Mouse (Mus musculus) midbrain, postnatal 0 days (tissue): ENCODE results near the gene Kdm3a. TPM values are rescaled to one million over a fixed set of nuclear protein-coding genes. Genes with fewer than 3 reads are reported as not detected.

Experiments used
- ATAC-seq: fragments of 200-750 bp; cut with Nextera tagmentation; 2 replicates; pipeline ENCODE4 v1.8.0; 2017; ENCODE audit warnings: moderate number of reproducible peaks, mild to moderate bottlenecking, moderate TSS enrichment, moderate library complexity; ENCODE audit not compliant: low FRiP score
- DNase-seq: peaks from one replicate; pipeline ENCODE4 v3.0.0-alpha.2; 2015; ENCODE audit warnings: low spot score
- H3K27ac ChIP-seq: fragments of 300-500 bp; sonication (generic); 2 replicates; pipeline ENCODE4 v1.5.1; 2014; ENCODE audit warnings: low read depth, mild to moderate bottlenecking, low read length, mixed read lengths
- H3K27me3 ChIP-seq: fragments of 300-500 bp; sonication (generic); 2 replicates; pipeline ENCODE4 v1.6.1; 2014; ENCODE audit warnings: low read length, control low read depth, mixed read lengths; ENCODE audit not compliant: insufficient read depth
- H3K36me3 ChIP-seq: fragments of 300-500 bp; sonication (generic); 2 replicates; pipeline ENCODE4 v1.6.1; 2014; ENCODE audit warnings: low read length, control low read depth, mixed read lengths; ENCODE audit not compliant: insufficient read depth
- H3K4me1 ChIP-seq: fragments of 300-500 bp; sonication (generic); 2 replicates; pipeline ENCODE4 v1.6.1; 2014; ENCODE audit warnings: mild to moderate bottlenecking, control low read depth, antibody characterized with exemption, low read length, mixed read lengths; ENCODE audit not compliant: insufficient read depth
- H3K4me2 ChIP-seq: fragments of 300-500 bp; sonication (generic); 2 replicates; pipeline ENCODE4 v1.6.1; 2014; ENCODE audit warnings: low read depth, mild to moderate bottlenecking, low read length, mixed read lengths; ENCODE audit not compliant: poor library complexity, severe bottlenecking
- H3K4me3 ChIP-seq: fragments of 300-500 bp; sonication (generic); 2 replicates; pipeline ENCODE4 v1.5.1; 2014; ENCODE audit warnings: low read depth, mild to moderate bottlenecking, low read length, moderate library complexity
- H3K9ac ChIP-seq: fragments of 300-500 bp; sonication (generic); replicated peaks from 2 replicates; pipeline ENCODE4 v1.6.1; 2014; ENCODE audit warnings: mild to moderate bottlenecking, low read length, moderate library complexity, mixed read lengths; ENCODE audit not compliant: poor library complexity, severe bottlenecking
- H3K9me3 ChIP-seq: fragments of 300-500 bp; sonication (generic); 2 replicates; pipeline ENCODE4 v1.6.1; 2016; ENCODE audit warnings: low read length, control low read depth
- CTCF ChIP-seq: IDR thresholded peaks from 2 replicates; pipeline ENCODE4 v1.5.1; 2016; ENCODE audit warnings: antibody characterized with exemption, mild to moderate bottlenecking
- WGBS: fragments of 180-500 bp; shearing (Covaris S2); extraction: QIAGEN DNeasy Blood & Tissue Kit; methylation state at CpG from one replicate; pipeline ENCODE4 v1.1.7; 2014; 5-methylcytosine and 5-hydroxymethylcytosine counted together
- polyA plus RNA-seq: library from polyadenylated mRNA; unstranded; fragments of >200 nt; fragmentation: Nextera tagmentation; extraction: Ambion mirVana; gene quantifications from 2 replicates; pipeline ENCODE4 v1.2.1, GENCODE M21; 2015
- total RNA-seq: library from RNA; depleted of rRNA; stranded (reverse); fragments of >200 nt; gene quantifications from 2 replicates; pipeline ENCODE4 v1.2.3, GENCODE M21; 2014

Gene Kdm3a
- total and polyA plus RNA-seq, 2 experiments from 2014 or later = 17.0 to 34.4 TPM

GRCm38 (mm10) chr6:71651868-71652267 lies 19.1 kb upstream of the Kdm3a start:
- H3K4me1 ChIP-seq = no peaks in the 10 kb centered on the region
- H3K27ac ChIP-seq = no peak overlapping the region
- TF ChIP-seq CTCF = no peak
- no peak overlapping the region for H3K9ac ChIP-seq
- H3K9me3 ChIP-seq = no peaks in the 10 kb centered on the region
- no peak overlapping the region for H3K4me2 ChIP-seq
- WGBS = 85% methylated on average over 2 of the region's 2 CpGs
- DNase-seq (no peak), ATAC-seq (no peak)
- no peaks in the 10 kb centered on the region for H3K36me3 ChIP-seq
- no peaks in the 10 kb centered on the region for H3K27me3 ChIP-seq
- no peak overlapping the region for H3K4me3 ChIP-seq

- DNase-seq = no peak
- peaks cover 2% of the 10 kb centered on the region; the same call in 1 of the 2 replicates for H3K36me3 ChIP-seq
- H3K4me3 ChIP-seq = peak overlapping the region; percentile 72
- H3K9me3 ChIP-seq = no peaks in the 10 kb centered on the region
- peak overlapping the region; percentile 64 for H3K9ac ChIP-seq
- H3K27ac ChIP-seq = peak overlapping the region; percentile 97
- TF ChIP-seq CTCF = no peak
- peak overlapping the region; percentile 84 for H3K4me2 ChIP-seq
- 1% methylated on average over 33 of the region's 41 CpGs for WGBS
- peaks cover 6% of the 10 kb centered on the region; the same call in 1 of the 2 replicates for H3K27me3 ChIP-seq
- no peak for ATAC-seq
- peaks cover 5% of the 10 kb centered on the region; the same call in 1 of the 2 replicates for H3K4me1 ChIP-seq
Observed at GRCm38 (mm10) chr6:71632486-71632828, 333 bp downstream of the Kdm3a start.

GRCm38 (mm10) chr6:71631706-71632461 lies 906 bp downstream of the Kdm3a start:
- Histone ChIP-seq H3K9ac (peak overlapping the region; percentile 64), H3K4me3 (peak overlapping the region; percentile 72), H3K4me2 (peak overlapping the region; percentile 84), H3K9me3 (no peaks in the 10 kb centered on the region), H3K27ac (peak overlapping the region; percentile 97), H3K4me1 (peaks cover 5% of the 10 kb centered on the region; the same call in 1 of the 2 replicates), H3K36me3 (peaks cover 2% of the 10 kb centered on the region; the same call in 1 of the 2 replicates), H3K27me3 (peaks cover 3% of the 10 kb centered on the region; the same call in 1 of the 2 replicates)
- TF ChIP-seq CTCF = no peak
- DNase-seq = peak; percentile 45
- no peak for ATAC-seq
- under 1% methylated on average over 39 of the region's 42 CpGs for WGBS

- H3K9ac ChIP-seq = no peak overlapping the region
- H3K27me3 ChIP-seq = no peaks in the 10 kb centered on the region
- DNase-seq (no peak), ATAC-seq (no peak)
- no peaks in the 10 kb centered on the region for H3K9me3 ChIP-seq
- H3K4me3 ChIP-seq = peak overlapping the region; percentile 72
- peaks cover 5% of the 10 kb centered on the region; the same call in 1 of the 2 replicates for H3K4me1 ChIP-seq
- no peak for TF ChIP-seq CTCF
- WGBS = 8% methylated on average over 2 of the region's 2 CpGs
- H3K27ac ChIP-seq = no peak overlapping the region
- peak overlapping the region; percentile 84 for H3K4me2 ChIP-seq
- peaks cover 2% of the 10 kb centered on the region; the same call in 1 of the 2 replicates for H3K36me3 ChIP-seq
Observed at GRCm38 (mm10) chr6:71631196-71631595, 1.6 kb downstream of the Kdm3a start.

- H3K9ac ChIP-seq = no peak overlapping the region
- H3K4me2 ChIP-seq = no peak overlapping the region
- no peak overlapping the region for H3K27ac ChIP-seq
- no peaks in the 10 kb centered on the region for H3K9me3 ChIP-seq
- H3K27me3 ChIP-seq = no peaks in the 10 kb centered on the region
- H3K4me1 ChIP-seq = peaks cover 5% of the 10 kb centered on the region; the same call in 1 of the 2 replicates
- TF ChIP-seq CTCF = no peak
- no peak for ATAC-seq
- no peak for DNase-seq
- peaks cover 19% of the 10 kb centered on the region for H3K36me3 ChIP-seq
- H3K4me3 ChIP-seq = no peak overlapping the region
Observed at GRCm38 (mm10) chr6:71627325-71627724, 5.5 kb downstream of the Kdm3a start.

GRCm38 (mm10) chr6:71625984-71626383 lies 6.8 kb downstream of the Kdm3a start:
- Histone ChIP-seq H3K36me3 (peaks cover 19% of the 10 kb centered on the region), H3K4me2 (no peak overlapping the region), H3K27ac (no peak overlapping the region), H3K27me3 (no peaks in the 10 kb centered on the region), H3K9me3 (no peaks in the 10 kb centered on the region), H3K9ac (no peak overlapping the region), H3K4me3 (no peak overlapping the region), H3K4me1 (peaks cover 5% of the 10 kb centered on the region; the same call in 1 of the 2 replicates)
- no peak for DNase-seq
- no peak for ATAC-seq
- 82% methylated on average over 2 of the region's 2 CpGs for WGBS
- no peak for TF ChIP-seq CTCF
